14 mouse cellular contexts compared by ENCODE assay signal in the genomic region with DNA sequence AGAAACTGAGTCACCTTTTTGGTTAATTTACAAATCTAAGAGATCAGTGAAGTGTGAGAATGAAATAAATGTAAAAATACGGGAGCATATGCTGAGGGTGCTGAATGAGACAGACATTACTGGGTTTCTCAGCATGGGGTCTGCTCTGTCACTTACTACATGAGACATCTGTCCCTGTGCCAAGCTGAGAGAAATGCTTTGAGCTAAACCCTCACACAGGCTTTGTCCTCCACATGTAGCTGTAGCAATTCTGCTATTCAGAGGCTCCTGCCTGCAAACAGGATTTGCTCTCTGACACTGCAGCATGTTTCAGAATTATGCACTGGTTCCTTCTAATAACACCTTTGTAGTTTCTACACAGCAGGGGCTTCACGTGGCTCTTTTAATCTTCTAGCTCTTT.
DNase-seq lines count a peak whose midpoint lies in the region; ATAC-seq and TF ChIP-seq lines count a peak whose summit lies in the region.
"Had no signal": no experiment of that assay in that cellular context is flagged by ENCODE, and none has a peak within 500 bp of the region (broad histone marks: within the 10 kb centered on the region; RNA-seq: fewer than 3 reads in every experiment).

No protein-coding gene starts in this region.

- H3K9me3 ChIP-seq in hindbrain, postnatal 0 days (ENCODE audit: low read length): no peaks in the 10 kb centered on the region
- no peaks in the 10 kb centered on the region for H3K9me3 ChIP-seq in liver, embryonic 11.5 days (ENCODE audit: control insufficient read depth, low read length)
- H3K9me3 ChIP-seq: embryonic facial prominence, embryonic 12.5 days; limb, embryonic 13.5 days had no signal

- TF ChIP-seq POLR2A in brain, embryonic 14.5 days (IDR thresholded peaks at IDR 0.05; ENCODE audit: borderline replicate concordance, extremely low read depth, insufficient read depth, insufficient read length, poor library complexity, severe bottlenecking): no peak

- 0 out of 2 replicates have a peak, but pooled peaks have one; percentile 58 for ATAC-seq in hindbrain, postnatal 0 days
- ATAC-seq in liver, embryonic 11.5 days (replicated peaks; ENCODE audit: low FRiP score): no peak

- peak overlapping the region; percentile 32; the same call in 1 of the 2 replicates for H3K27ac ChIP-seq in hindbrain, postnatal 0 days
- H3K27ac ChIP-seq in liver, embryonic 11.5 days (ENCODE audit: low read depth, low read length): no peak overlapping the region
- H3K27ac ChIP-seq: embryonic facial prominence, embryonic 12.5 days; limb, embryonic 13.5 days had no signal

- no peaks in the 10 kb centered on the region for H3K27me3 ChIP-seq in hindbrain, postnatal 0 days (ENCODE audit: insufficient read depth, low read length)
- no peaks in the 10 kb centered on the region for H3K27me3 ChIP-seq in liver, embryonic 11.5 days (replicated peaks; ENCODE audit: control insufficient read depth, insufficient read depth, low read length)
- H3K27me3 ChIP-seq: embryonic facial prominence, embryonic 12.5 days; limb, embryonic 13.5 days had no signal

- DNase-seq in cerebellum, adult 8-10 months: peak; percentile 3
- no peak for DNase-seq in cerebellum, adult 11 months
- peak; percentile 15 for DNase-seq in layer of hippocampus, adult 9-11 months
- DNase-seq in layer of hippocampus, adult 8-10 months (ENCODE audit: low spot score in 2 of 2): no peak
- DNase-seq in brain, embryonic 14.5 days (ENCODE audit: low read depth): peak; percentile 96
- DNase-seq in hindbrain, postnatal 0 days (ENCODE audit: low spot score): peak; percentile 68
- DNase-seq in liver, embryonic 11.5 days (ENCODE audit: low spot score): no peak
- DNase-seq in heart, postnatal 4 days: no peak
- DNase-seq: adrenal gland, adult 8-10 months; heart, postnatal 14 days; kidney, adult 9 months; lung, adult 2 months had no signal

- no peak for TF ChIP-seq CTCF in brain, embryonic 14.5 days (IDR thresholded peaks at IDR 0.05; ENCODE audit: borderline replicate concordance, extremely low read depth, insufficient read depth, insufficient read length)
- no peak for TF ChIP-seq CTCF in hindbrain, postnatal 0 days (IDR thresholded peaks at IDR 0.05; ENCODE audit: low read depth)

- no peaks in the 10 kb centered on the region for H3K36me3 ChIP-seq in hindbrain, postnatal 0 days (ENCODE audit: insufficient read depth, low read length)
- H3K36me3 ChIP-seq in liver, embryonic 11.5 days (ENCODE audit: control insufficient read depth, insufficient read depth, low read length): no peaks in the 10 kb centered on the region
- H3K36me3 ChIP-seq: embryonic facial prominence, embryonic 12.5 days; limb, embryonic 13.5 days had no signal

- WGBS in hindbrain, postnatal 0 days: 24% methylated on average over 2 of the region's 2 CpGs
- WGBS in liver, embryonic 11.5 days: 72% methylated on average over 2 of the region's 2 CpGs

- H3K4me1 ChIP-seq in hindbrain, postnatal 0 days (ENCODE audit: insufficient read depth, low read length): 0 out of 2 replicates have a peak, but pooled peaks cover 5% of the 10 kb centered on the region
- no peaks in the 10 kb centered on the region for H3K4me1 ChIP-seq in liver, embryonic 11.5 days (replicated peaks; ENCODE audit: control insufficient read depth, insufficient read depth, low read length)
- H3K4me1 ChIP-seq: embryonic facial prominence, embryonic 12.5 days; limb, embryonic 13.5 days had no signal

- H3K4me3 ChIP-seq in hindbrain, postnatal 0 days (ENCODE audit: low read length): no peak overlapping the region
- H3K4me3 ChIP-seq in liver, embryonic 11.5 days (ENCODE audit: low read depth, low read length): no peak overlapping the region
- H3K4me3 ChIP-seq: embryonic facial prominence, embryonic 12.5 days; limb, embryonic 13.5 days had no signal

- H3K4me2 ChIP-seq in hindbrain, postnatal 0 days (ENCODE audit: low read depth, low read length): no peak overlapping the region
- H3K4me2 ChIP-seq in liver, embryonic 11.5 days: no peak overlapping the region
- H3K4me2 ChIP-seq: embryonic facial prominence, embryonic 12.5 days; limb, embryonic 13.5 days had no signal

- H3K9ac ChIP-seq in hindbrain, postnatal 0 days (replicated peaks; ENCODE audit: low read length): no peak overlapping the region
- H3K9ac ChIP-seq in liver, embryonic 11.5 days (ENCODE audit: low read depth, low read length): no peak overlapping the region
- H3K9ac ChIP-seq: embryonic facial prominence, embryonic 12.5 days; limb, embryonic 13.5 days had no signal

Comparison
In these comparisons a context has a peak if more than half of its experiments do, and no peak if none do; other contexts are left out.
1. DNase-seq: peak in cerebellum, adult 8-10 months (single experiment), layer of hippocampus, adult 9-11 months (single experiment), brain, embryonic 14.5 days (single experiment) and hindbrain, postnatal 0 days (single experiment); none in cerebellum, adult 11 months (single experiment), layer of hippocampus, adult 8-10 months (0 of 2), liver, embryonic 11.5 days (single experiment) and heart, postnatal 4 days (single experiment).